Comparison of ENCODE assay signal across 22 mouse cellular contexts in genomic region chr4:147879456-147879855, GRCm38 (mm10). TPM values are rescaled to one million over a fixed set of nuclear protein-coding genes. Genes with fewer than 3 reads are reported as not detected.
A peak's percentile ranks its signal among the peaks of the same experiment; 100 is the strongest.
DNase-seq lines count a peak whose midpoint lies in the region; ATAC-seq and TF ChIP-seq lines count a peak whose summit lies in the region.
"Had no signal": no experiment of that assay in that cellular context is flagged by ENCODE, and none has a peak within 500 bp of the region (broad histone marks: within the 10 kb centered on the region; RNA-seq: fewer than 3 reads in every experiment).

No protein-coding gene starts in this region.

- H3K4me3 ChIP-seq in forebrain, embryonic 11.5 days (ENCODE audit: low read depth, low read length): no peak overlapping the region
- no peak overlapping the region for H3K4me3 ChIP-seq in forebrain, embryonic 13.5 days
- no peak overlapping the region for H3K4me3 ChIP-seq in intestine, embryonic 15.5 days (replicated peaks)
- no peak overlapping the region for H3K4me3 ChIP-seq in intestine, postnatal 0 days (ENCODE audit: low read depth, low read length)
- H3K4me3 ChIP-seq in kidney, postnatal 0 days (replicated peaks; ENCODE audit: low read depth, low read length): no peak overlapping the region
- H3K4me3 ChIP-seq: embryonic facial prominence, embryonic 13.5 days; heart, adult 2 months; hindbrain, embryonic 13.5 days had no signal

- H3K4me1 ChIP-seq in forebrain, embryonic 11.5 days (replicated peaks; ENCODE audit: control insufficient read depth, insufficient read depth, low read length): no peaks in the 10 kb centered on the region
- no peaks in the 10 kb centered on the region for H3K4me1 ChIP-seq in forebrain, embryonic 13.5 days
- no peaks in the 10 kb centered on the region for H3K4me1 ChIP-seq in intestine, embryonic 15.5 days (replicated peaks)
- no peaks in the 10 kb centered on the region for H3K4me1 ChIP-seq in intestine, postnatal 0 days (replicated peaks; ENCODE audit: control insufficient read depth, insufficient read depth, low read length)
- H3K4me1 ChIP-seq in kidney, postnatal 0 days (replicated peaks; ENCODE audit: insufficient read depth, low read length): no peaks in the 10 kb centered on the region
- H3K4me1 ChIP-seq: embryonic facial prominence, embryonic 13.5 days; hindbrain, embryonic 13.5 days had no signal

- no peak overlapping the region for H3K27ac ChIP-seq in forebrain, embryonic 11.5 days (ENCODE audit: low read depth, low read length)
- H3K27ac ChIP-seq in forebrain, embryonic 13.5 days: no peak overlapping the region
- H3K27ac ChIP-seq in intestine, embryonic 15.5 days: no peak overlapping the region
- no peak overlapping the region; the same call in 1 of the 2 replicates for H3K27ac ChIP-seq in intestine, postnatal 0 days (ENCODE audit: low read depth, low read length)
- no peak overlapping the region for H3K27ac ChIP-seq in kidney, postnatal 0 days
- H3K27ac ChIP-seq: embryonic facial prominence, embryonic 13.5 days; heart, adult 2 months; hindbrain, embryonic 13.5 days; hindbrain, postnatal 0 days had no signal

- H3K9me3 ChIP-seq in forebrain, embryonic 11.5 days (ENCODE audit: control insufficient read depth, low read length): no peaks in the 10 kb centered on the region
- no peaks in the 10 kb centered on the region for H3K9me3 ChIP-seq in forebrain, embryonic 13.5 days (replicated peaks)
- H3K9me3 ChIP-seq in intestine, embryonic 15.5 days: no peaks in the 10 kb centered on the region
- no peaks in the 10 kb centered on the region for H3K9me3 ChIP-seq in intestine, postnatal 0 days (ENCODE audit: control insufficient read depth)
- H3K9me3 ChIP-seq in kidney, postnatal 0 days (replicated peaks; ENCODE audit: low read length): no peaks in the 10 kb centered on the region
- H3K9me3 ChIP-seq: embryonic facial prominence, embryonic 13.5 days; hindbrain, embryonic 13.5 days had no signal

- 77% methylated on average over 2 of the region's 2 CpGs for WGBS in forebrain, embryonic 11.5 days
- WGBS in forebrain, embryonic 13.5 days: 81% methylated on average over 2 of the region's 2 CpGs
- 64% methylated on average over 2 of the region's 2 CpGs for WGBS in intestine, embryonic 15.5 days
- 54% methylated on average over 2 of the region's 2 CpGs for WGBS in intestine, postnatal 0 days
- WGBS in kidney, postnatal 0 days: 71% methylated on average over 2 of the region's 2 CpGs

- H3K27me3 ChIP-seq in forebrain, embryonic 11.5 days (ENCODE audit: control insufficient read depth, insufficient read depth, low read length): no peaks in the 10 kb centered on the region
- no peaks in the 10 kb centered on the region for H3K27me3 ChIP-seq in forebrain, embryonic 13.5 days
- no peaks in the 10 kb centered on the region for H3K27me3 ChIP-seq in intestine, embryonic 15.5 days (replicated peaks)
- no peaks in the 10 kb centered on the region for H3K27me3 ChIP-seq in intestine, postnatal 0 days (replicated peaks; ENCODE audit: control insufficient read depth, insufficient read depth, low read length)
- no peaks in the 10 kb centered on the region for H3K27me3 ChIP-seq in kidney, postnatal 0 days (ENCODE audit: insufficient read depth, low read length)
- H3K27me3 ChIP-seq: embryonic facial prominence, embryonic 13.5 days; hindbrain, embryonic 13.5 days had no signal

- no peak overlapping the region for H3K9ac ChIP-seq in forebrain, embryonic 11.5 days (ENCODE audit: low read length)
- H3K9ac ChIP-seq in forebrain, embryonic 13.5 days: no peak overlapping the region
- no peak overlapping the region for H3K9ac ChIP-seq in intestine, embryonic 15.5 days
- no peak overlapping the region for H3K9ac ChIP-seq in intestine, postnatal 0 days (ENCODE audit: low read depth, low read length)
- H3K9ac ChIP-seq in kidney, postnatal 0 days (ENCODE audit: low read depth, low read length): no peak overlapping the region
- H3K9ac ChIP-seq: embryonic facial prominence, embryonic 13.5 days; hindbrain, embryonic 13.5 days had no signal

- DNase-seq in forebrain, embryonic 11.5 days (ENCODE audit: low spot score): no peak
- DNase-seq in kidney, postnatal 0 days (ENCODE audit: low spot score): no peak
- no peak for DNase-seq in kidney, adult 9 months
- DNase-seq in adrenal gland, postnatal 4 days (ENCODE audit: low spot score in 2 of 2): no peak
- DNase-seq: adrenal gland, postnatal 10 days; B cell, adult 2 months; cerebellum, adult 11-12 months; cerebellum, adult 9-10 months; cerebellum, postnatal 36 days; gastrocnemius, postnatal 36 days; heart, adult 2 months; heart, postnatal 36 days had no signal

- no peak overlapping the region for H3K4me2 ChIP-seq in forebrain, embryonic 11.5 days (ENCODE audit: low read depth, low read length, severe bottlenecking)
- H3K4me2 ChIP-seq in forebrain, embryonic 13.5 days: no peak overlapping the region
- no peak overlapping the region for H3K4me2 ChIP-seq in intestine, embryonic 15.5 days (replicated peaks)
- no peak overlapping the region for H3K4me2 ChIP-seq in intestine, postnatal 0 days (replicated peaks; ENCODE audit: low read depth)
- H3K4me2 ChIP-seq in kidney, postnatal 0 days (ENCODE audit: low read length): no peak overlapping the region
- H3K4me2 ChIP-seq: embryonic facial prominence, embryonic 13.5 days; heart, embryonic 11.5 days; hindbrain, embryonic 13.5 days had no signal

- ATAC-seq in forebrain, embryonic 11.5 days (replicated peaks; ENCODE audit: low FRiP score): peak; percentile 22; the same call in 1 of the 2 replicates
- ATAC-seq in forebrain, embryonic 13.5 days: no peak
- 0 out of 2 replicates have a peak, but pooled peaks have one; percentile 16 for ATAC-seq in intestine, embryonic 15.5 days
- no peak for ATAC-seq in intestine, postnatal 0 days
- ATAC-seq in kidney, postnatal 0 days (replicated peaks; ENCODE audit: low FRiP score, low read depth): peak; percentile 8; the same call in 1 of the 2 replicates
- no peak for ATAC-seq in frontal cortex, adult (ENCODE audit: low TSS enrichment)
- ATAC-seq: CD4-positive, CD25-positive, alpha-beta regulatory T cell, adult 4 months; forebrain, embryonic 14.5 days; hindbrain, postnatal 0 days had no signal

- no peak for TF ChIP-seq CTCF in intestine, postnatal 0 days (IDR thresholded peaks at IDR 0.05; ENCODE audit: low read depth)
- no peak for TF ChIP-seq CTCF in kidney, postnatal 0 days (IDR thresholded peaks at IDR 0.05; ENCODE audit: low read depth)

- peaks cover 18% of the 10 kb centered on the region for H3K36me3 ChIP-seq in forebrain, embryonic 11.5 days (ENCODE audit: control insufficient read depth, insufficient read depth, low read length)
- H3K36me3 ChIP-seq in forebrain, embryonic 13.5 days (ENCODE audit: poor library complexity, severe bottlenecking): peaks cover 94% of the 10 kb centered on the region
- H3K36me3 ChIP-seq in intestine, embryonic 15.5 days: peaks cover 61% of the 10 kb centered on the region
- H3K36me3 ChIP-seq in intestine, postnatal 0 days (ENCODE audit: control insufficient read depth, insufficient read depth): peaks cover 96% of the 10 kb centered on the region
- peaks cover 64% of the 10 kb centered on the region for H3K36me3 ChIP-seq in kidney, postnatal 0 days (ENCODE audit: insufficient read depth, low read length)

RNA-seq across cellular contexts. Expression of gene Fv1, which starts 10.7 kb away (rescaled TPM):
- polyA plus RNA-seq in forebrain, embryonic 11.5 days (2014; fragmentation: Nextera tagmentation; extraction: Ambion mirVana): 15.4 and 17.1 TPM in 2 replicates
- 14.8 and 15.8 TPM in 2 replicates for polyA plus RNA-seq in forebrain, embryonic 13.5 days (2015; fragmentation: Nextera tagmentation; extraction: Ambion mirVana)
- polyA plus RNA-seq in intestine, embryonic 15.5 days (2015; fragmentation: Nextera tagmentation; extraction: Ambion mirVana): 9.6 and 9.8 TPM in 2 replicates
- 1.3 and 1.8 TPM in 2 replicates for polyA plus RNA-seq in intestine, postnatal 0 days (2015; fragmentation: Nextera tagmentation; extraction: Ambion mirVana)
- 3.8 and 4.3 TPM in 2 replicates for polyA plus RNA-seq in kidney, postnatal 0 days (2015; fragmentation: Nextera tagmentation; extraction: Ambion mirVana)
- 1 to 10 TPM; 7.6 to 8.2 TPM for total RNA-seq in adrenal gland, postnatal 4 days (2021)

RNA-seq across cellular contexts. Expression of gene Miip, which starts 10.8 kb away (rescaled TPM):
- polyA plus RNA-seq in forebrain, embryonic 11.5 days (2014; fragmentation: Nextera tagmentation; extraction: Ambion mirVana): 53.6 and 54.1 TPM in 2 replicates
- polyA plus RNA-seq in forebrain, embryonic 13.5 days (2015; fragmentation: Nextera tagmentation; extraction: Ambion mirVana): 60.4 and 62.3 TPM in 2 replicates
- polyA plus RNA-seq in intestine, embryonic 15.5 days (2015; fragmentation: Nextera tagmentation; extraction: Ambion mirVana): 33.1 and 35.6 TPM in 2 replicates
- 10.0 and 13.3 TPM in 2 replicates for polyA plus RNA-seq in intestine, postnatal 0 days (2015; fragmentation: Nextera tagmentation; extraction: Ambion mirVana)
- 29.4 and 30.6 TPM in 2 replicates for polyA plus RNA-seq in kidney, postnatal 0 days (2015; fragmentation: Nextera tagmentation; extraction: Ambion mirVana)
- 10 to 100 TPM; 40.8 to 42.6 TPM for total RNA-seq in adrenal gland, postnatal 4 days (2021)

RNA-seq across cellular contexts. Expression of gene Mfn2, which starts 25.0 kb away (rescaled TPM):
- polyA plus RNA-seq in forebrain, embryonic 11.5 days (2014; fragmentation: Nextera tagmentation; extraction: Ambion mirVana): 47.5 and 49.0 TPM in 2 replicates
- 52.4 and 61.8 TPM in 2 replicates for polyA plus RNA-seq in forebrain, embryonic 13.5 days (2015; fragmentation: Nextera tagmentation; extraction: Ambion mirVana)
- 42.4 and 42.5 TPM in 2 replicates for polyA plus RNA-seq in intestine, embryonic 15.5 days (2015; fragmentation: Nextera tagmentation; extraction: Ambion mirVana)
- polyA plus RNA-seq in intestine, postnatal 0 days (2015; fragmentation: Nextera tagmentation; extraction: Ambion mirVana): 44.2 and 46.9 TPM in 2 replicates
- polyA plus RNA-seq in kidney, postnatal 0 days (2015; fragmentation: Nextera tagmentation; extraction: Ambion mirVana): 28.9 and 33.8 TPM in 2 replicates
- 100 to 1,000 TPM; 140 to 144 TPM for total RNA-seq in adrenal gland, postnatal 4 days (2021)

RNA-seq across cellular contexts. Expression of gene Zfp933, which starts 31.3 kb away (rescaled TPM):
- 6.5 and 8.0 TPM in 2 replicates for polyA plus RNA-seq in forebrain, embryonic 11.5 days (2014; fragmentation: Nextera tagmentation; extraction: Ambion mirVana)
- polyA plus RNA-seq in forebrain, embryonic 13.5 days (2015; fragmentation: Nextera tagmentation; extraction: Ambion mirVana): 6.6 and 8.0 TPM in 2 replicates
- 4.6 and 4.7 TPM in 2 replicates for polyA plus RNA-seq in intestine, embryonic 15.5 days (2015; fragmentation: Nextera tagmentation; extraction: Ambion mirVana)
- polyA plus RNA-seq in intestine, postnatal 0 days (2015; fragmentation: Nextera tagmentation; extraction: Ambion mirVana): 3.4 and 3.6 TPM in 2 replicates
- polyA plus RNA-seq in kidney, postnatal 0 days (2015; fragmentation: Nextera tagmentation; extraction: Ambion mirVana): 4.7 and 5.5 TPM in 2 replicates
- 10 to 100 TPM; 29.6 to 29.9 TPM for total RNA-seq in adrenal gland, postnatal 4 days (2021)

RNA-seq across cellular contexts. Expression of gene Plod1, which starts 57.1 kb away (rescaled TPM):
- 21.6 and 26.6 TPM in 2 replicates for polyA plus RNA-seq in forebrain, embryonic 11.5 days (2014; fragmentation: Nextera tagmentation; extraction: Ambion mirVana)
- polyA plus RNA-seq in forebrain, embryonic 13.5 days (2015; fragmentation: Nextera tagmentation; extraction: Ambion mirVana): 14.0 and 15.0 TPM in 2 replicates
- 38.0 and 38.8 TPM in 2 replicates for polyA plus RNA-seq in intestine, embryonic 15.5 days (2015; fragmentation: Nextera tagmentation; extraction: Ambion mirVana)
- polyA plus RNA-seq in intestine, postnatal 0 days (2015; fragmentation: Nextera tagmentation; extraction: Ambion mirVana): 28.0 and 28.8 TPM in 2 replicates
- polyA plus RNA-seq in kidney, postnatal 0 days (2015; fragmentation: Nextera tagmentation; extraction: Ambion mirVana): 38.1 and 38.2 TPM in 2 replicates
- total RNA-seq in adrenal gland, postnatal 4 days (2021): 10 to 100 TPM; 39.5 to 46.6 TPM

Comparison
In these comparisons a context has a peak if more than half of its experiments do, and no peak if none do; other contexts are left out.
1. ATAC-seq: peak in forebrain, embryonic 11.5 days (single experiment), intestine, embryonic 15.5 days (single experiment) and kidney, postnatal 0 days (single experiment); none in forebrain, embryonic 13.5 days (single experiment), intestine, postnatal 0 days (single experiment) and frontal cortex, adult (single experiment).